Mouse (Mus musculus) midbrain, embryonic 13.5 days (tissue): ENCODE data around the gene Daam1. TPM values are rescaled to one million over a fixed set of nuclear protein-coding genes. Genes with fewer than 3 reads are reported as not detected.

Experiments
- ATAC-seq: fragments of 200-750 bp; cut with Nextera tagmentation; 2 replicates; pipeline ENCODE4 v1.8.0; 2017; ENCODE audit warnings: mild to moderate bottlenecking, moderate TSS enrichment, moderate library complexity
- H3K27ac ChIP-seq: fragments of 300-500 bp; sonication (generic); 2 replicates; pipeline ENCODE4 v1.5.1; 2015; ENCODE audit warnings: inconsistent platforms, mild to moderate bottlenecking, moderate library complexity
- H3K27me3 ChIP-seq: fragments of 300-500 bp; sonication (generic); 2 replicates; pipeline ENCODE4 v1.6.1; 2015; ENCODE audit warnings: mild to moderate bottlenecking, inconsistent platforms
- H3K36me3 ChIP-seq: fragments of 300-500 bp; sonication (generic); 2 replicates; pipeline ENCODE4 v1.6.1; 2015; ENCODE audit warnings: mild to moderate bottlenecking, inconsistent platforms
- H3K4me1 ChIP-seq: fragments of 300-500 bp; sonication (generic); replicated peaks from 2 replicates; pipeline ENCODE4 v1.6.1; 2015; ENCODE audit warnings: inconsistent platforms
- H3K4me2 ChIP-seq: fragments of 300-500 bp; sonication (generic); replicated peaks from 2 replicates; pipeline ENCODE4 v1.6.1; 2015; ENCODE audit warnings: moderate library complexity, mild to moderate bottlenecking, inconsistent platforms
- H3K4me3 ChIP-seq: fragments of 300-500 bp; sonication (generic); replicated peaks from 2 replicates; pipeline ENCODE4 v1.5.1; 2015; ENCODE audit warnings: mild to moderate bottlenecking, inconsistent platforms
- H3K9ac ChIP-seq: fragments of 300-500 bp; sonication (generic); replicated peaks from 2 replicates; pipeline ENCODE4 v1.6.1; 2015; ENCODE audit warnings: mild to moderate bottlenecking, inconsistent platforms
- H3K9me3 ChIP-seq: fragments of 300-500 bp; sonication (generic); 2 replicates; pipeline ENCODE4 v1.6.1; 2016; ENCODE audit warnings: mild to moderate bottlenecking, inconsistent platforms
- whole genome bisulfite sequencing: fragments of 180-500 bp; shearing (Covaris S2); methylation state at CpG from one replicate; pipeline ENCODE4 v1.1.7; 2015; 5-methylcytosine and 5-hydroxymethylcytosine counted together
- polyA plus RNA-seq: library from polyadenylated mRNA; unstranded; fragments of >200 nt; fragmentation: Nextera tagmentation; extraction: Ambion mirVana; gene quantifications from 2 replicates; pipeline ENCODE4 v1.2.1, GENCODE M21; 2015

Gene Daam1
- polyA plus RNA-seq, 1 experiment from 2014 or later = 24.4 TPM

DNA sequence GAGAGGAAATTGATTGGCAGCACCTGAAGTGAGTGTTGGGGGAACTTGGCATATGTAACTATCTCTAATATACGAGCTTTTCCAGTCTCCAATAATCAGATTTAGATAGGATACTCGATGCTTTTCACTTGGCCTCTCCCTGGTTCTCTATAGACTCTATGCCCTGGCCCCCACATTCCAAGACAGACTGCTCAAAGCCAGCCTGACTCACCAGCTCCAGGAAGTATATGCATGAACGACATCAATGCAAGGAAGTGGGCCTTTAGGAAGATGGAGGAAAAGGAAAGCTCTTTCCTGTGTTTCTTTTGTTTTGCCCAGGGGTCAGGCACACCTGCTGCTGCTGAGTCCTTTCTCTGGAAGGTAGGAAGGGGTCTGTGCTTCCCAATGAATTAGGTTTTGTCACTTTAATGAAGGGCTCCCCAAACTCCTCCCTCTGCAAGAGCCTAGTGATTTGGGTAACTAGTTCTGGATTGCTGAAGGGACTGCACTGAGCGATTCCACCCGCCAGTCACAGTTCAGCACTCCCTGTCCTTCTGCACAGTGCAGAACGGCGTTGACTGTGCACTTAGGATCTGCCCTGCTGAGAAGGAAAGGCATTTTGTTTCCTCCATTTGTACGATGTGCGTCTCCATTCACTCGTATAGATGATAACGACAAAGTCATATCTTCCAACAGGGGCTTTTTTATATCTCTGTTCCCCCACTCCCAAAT is 95.3 kb downstream of the Daam1 start:
- Histone ChIP-seq H3K4me2 (no peak overlapping the region), H3K4me3 (no peak overlapping the region), H3K9ac (no peak overlapping the region), H3K4me1 (peaks cover 44% of the 10 kb centered on the region), H3K36me3 (no peaks in the 10 kb centered on the region), H3K27ac (no peak overlapping the region), H3K27me3 (no peaks in the 10 kb centered on the region), H3K9me3 (no peaks in the 10 kb centered on the region)
- WGBS = 60% methylated on average over 11 of the region's 11 CpGs
- no peak for ATAC-seq

GRCm38 (mm10) chr12:71928092-71928491 is 97.2 kb downstream of the Daam1 start:
- no peaks in the 10 kb centered on the region for H3K27me3 ChIP-seq
- no peaks in the 10 kb centered on the region for H3K36me3 ChIP-seq
- no peak overlapping the region for H3K4me2 ChIP-seq
- no peak for ATAC-seq
- H3K9ac ChIP-seq = no peak overlapping the region
- no peaks in the 10 kb centered on the region for H3K9me3 ChIP-seq
- no peak overlapping the region for H3K4me3 ChIP-seq
- no peak overlapping the region for H3K27ac ChIP-seq
- WGBS = 94% methylated on average over 6 of the region's 6 CpGs
- peaks cover 28% of the 10 kb centered on the region for H3K4me1 ChIP-seq

- no peak overlapping the region for H3K4me2 ChIP-seq
- no peaks in the 10 kb centered on the region for H3K9me3 ChIP-seq
- H3K27ac ChIP-seq = peak overlapping the region; percentile 19; the same call in 1 of the 2 replicates
- no peak for ATAC-seq
- H3K36me3 ChIP-seq = no peaks in the 10 kb centered on the region
- H3K4me1 ChIP-seq = peaks cover 24% of the 10 kb centered on the region
- no peak overlapping the region for H3K9ac ChIP-seq
- no peaks in the 10 kb centered on the region for H3K27me3 ChIP-seq
- WGBS = 74% methylated on average over 2 of the region's 2 CpGs
- no peak overlapping the region for H3K4me3 ChIP-seq
Observed at GRCm38 (mm10) chr12:71929876-71930275, 99.0 kb downstream of the Daam1 start.

- no peak for ATAC-seq
- H3K9me3 ChIP-seq = no peaks in the 10 kb centered on the region
- no peak overlapping the region for H3K9ac ChIP-seq
- H3K4me3 ChIP-seq = no peak overlapping the region
- peaks cover 12% of the 10 kb centered on the region for H3K4me1 ChIP-seq
- no peaks in the 10 kb centered on the region for H3K27me3 ChIP-seq
- no peak overlapping the region for H3K27ac ChIP-seq
- 87% methylated on average over 9 of the region's 9 CpGs for whole genome bisulfite sequencing
- no peak overlapping the region for H3K4me2 ChIP-seq
- H3K36me3 ChIP-seq = peaks cover 5% of the 10 kb centered on the region; the same call in 1 of the 2 replicates
Observed at GRCm38 (mm10) chr12:71932433-71933386, 101.8 kb downstream of the Daam1 start.

- ATAC-seq = no peak
- H3K9me3 ChIP-seq = no peaks in the 10 kb centered on the region
- H3K9ac ChIP-seq = no peak overlapping the region
- no peaks in the 10 kb centered on the region for H3K27me3 ChIP-seq
- H3K4me1 ChIP-seq = peaks cover 16% of the 10 kb centered on the region
- no peak overlapping the region for H3K4me3 ChIP-seq
- no peak overlapping the region for H3K4me2 ChIP-seq
- WGBS = 75% methylated on average over 6 of the region's 6 CpGs
- no peak overlapping the region for H3K27ac ChIP-seq
- peaks cover 12% of the 10 kb centered on the region; the same call in 1 of the 2 replicates for H3K36me3 ChIP-seq
Observed at GRCm38 (mm10) chr12:71933989-71934645, 103.2 kb downstream of the Daam1 start.

- WGBS = 90% methylated on average over 1 of the region's 1 CpGs
- Histone ChIP-seq H3K9me3 (no peaks in the 10 kb centered on the region), H3K4me1 (peaks cover 8% of the 10 kb centered on the region; the same call in 1 of the 2 replicates), H3K27me3 (no peaks in the 10 kb centered on the region), H3K4me3 (no peak overlapping the region), H3K27ac (no peak overlapping the region), H3K36me3 (peaks cover 18% of the 10 kb centered on the region; the same call in 1 of the 2 replicates), H3K9ac (no peak overlapping the region), H3K4me2 (no peak overlapping the region)
- ATAC-seq = no peak
Observed at GRCm38 (mm10) chr12:71936636-71937035, 105.8 kb downstream of the Daam1 start.

- 76% methylated on average over 5 of the region's 5 CpGs for WGBS
- no peak overlapping the region for H3K27ac ChIP-seq
- no peak overlapping the region for H3K4me3 ChIP-seq
Observed at GRCm38 (mm10) chr12:71938513-71938912, 107.6 kb downstream of the Daam1 start.

DNA sequence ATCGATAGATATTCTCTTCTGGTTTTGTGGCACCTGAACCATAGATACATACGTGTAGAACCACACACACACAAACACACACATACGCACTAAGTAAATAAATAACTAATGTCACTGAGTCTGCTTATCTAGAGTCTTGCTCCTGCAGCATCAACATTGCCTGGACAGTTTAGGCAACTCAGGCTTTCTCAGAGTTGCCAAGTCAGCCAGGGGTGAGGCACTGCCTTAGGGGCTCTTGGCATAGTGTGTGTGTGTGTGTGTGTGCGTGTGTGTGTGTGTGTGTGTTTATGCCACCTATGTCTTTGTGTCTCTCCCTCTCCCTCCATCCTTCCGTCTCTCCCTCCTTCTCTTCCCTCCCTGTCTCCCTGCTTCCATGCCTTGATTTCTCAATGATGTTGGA is 110.4 kb downstream of the Daam1 start:
- no peak for ATAC-seq
- Histone ChIP-seq H3K9ac (no peak overlapping the region), H3K4me2 (no peak overlapping the region), H3K4me1 (peaks cover 4% of the 10 kb centered on the region; the same call in 1 of the 2 replicates), H3K4me3 (no peak overlapping the region), H3K27ac (no peak overlapping the region), H3K9me3 (no peaks in the 10 kb centered on the region), H3K27me3 (no peaks in the 10 kb centered on the region), H3K36me3 (peaks cover 53% of the 10 kb centered on the region)
- 95% methylated on average over 5 of the region's 5 CpGs for WGBS

More at GRCm38 (mm10) chr12:71938513-71938912, 107.6 kb downstream of the Daam1 start:
- Histone ChIP-seq H3K9ac (no peak overlapping the region), H3K36me3 (peaks cover 28% of the 10 kb centered on the region), H3K4me2 (no peak overlapping the region), H3K27me3 (no peaks in the 10 kb centered on the region), H3K4me1 (peaks cover 8% of the 10 kb centered on the region; the same call in 1 of the 2 replicates), H3K9me3 (no peaks in the 10 kb centered on the region)
- ATAC-seq = no peak

DNA sequence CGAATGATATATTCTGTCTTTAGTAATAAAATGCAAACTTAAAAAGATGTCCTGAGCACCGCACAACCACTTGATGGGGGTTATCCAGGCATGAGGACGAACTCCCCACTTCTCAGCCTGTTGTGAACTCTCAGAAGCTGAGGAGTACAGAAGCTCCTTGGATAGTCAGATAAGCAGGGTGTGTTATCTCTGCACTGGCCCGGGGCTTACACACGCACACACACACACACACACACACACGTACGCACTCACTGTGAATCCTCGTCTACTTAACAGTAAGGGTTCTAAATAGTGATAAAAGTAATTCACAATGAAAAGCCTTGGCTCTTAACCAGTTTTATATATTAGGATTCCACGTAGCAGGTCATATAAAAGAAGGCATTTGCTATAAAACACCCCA is 112.2 kb downstream of the Daam1 start:
- 94% methylated on average over 9 of the region's 9 CpGs for WGBS
- H3K4me1 ChIP-seq = peaks cover 4% of the 10 kb centered on the region; the same call in 1 of the 2 replicates
- no peak for ATAC-seq
- H3K4me3 ChIP-seq = no peak overlapping the region
- no peaks in the 10 kb centered on the region for H3K9me3 ChIP-seq
- H3K27ac ChIP-seq = no peak overlapping the region
- H3K36me3 ChIP-seq = peaks cover 67% of the 10 kb centered on the region
- no peak overlapping the region for H3K4me2 ChIP-seq
- H3K9ac ChIP-seq = no peak overlapping the region
- no peaks in the 10 kb centered on the region for H3K27me3 ChIP-seq

DNA sequence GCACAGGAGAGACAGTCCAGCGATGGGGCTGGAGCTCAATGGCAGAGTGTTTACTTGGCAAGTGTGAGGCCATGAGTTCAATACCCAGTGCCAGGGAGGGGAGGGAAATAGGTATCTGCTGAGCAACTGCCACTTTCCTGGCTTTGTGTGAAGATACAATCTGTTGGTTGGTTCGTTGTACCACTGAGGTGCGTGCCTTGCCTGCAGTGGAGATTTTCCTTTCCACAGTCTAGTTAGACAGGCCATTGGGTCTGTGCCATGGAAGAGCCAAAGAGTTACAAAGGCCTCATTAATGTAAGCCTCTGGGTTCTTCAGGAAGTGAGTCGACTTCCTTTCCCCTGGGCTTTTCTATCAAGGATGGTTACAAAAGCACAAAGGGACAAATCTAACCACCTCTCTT is 112.8 kb downstream of the Daam1 start:
- Histone ChIP-seq H3K9me3 (no peaks in the 10 kb centered on the region), H3K27me3 (no peaks in the 10 kb centered on the region), H3K4me3 (no peak overlapping the region), H3K9ac (no peak overlapping the region), H3K36me3 (peaks cover 67% of the 10 kb centered on the region), H3K4me1 (peaks cover under 1% of the 10 kb centered on the region; the same call in 1 of the 2 replicates), H3K27ac (no peak overlapping the region), H3K4me2 (no peak overlapping the region)
- 90% methylated on average over 4 of the region's 4 CpGs for WGBS
- ATAC-seq = no peak

DNA sequence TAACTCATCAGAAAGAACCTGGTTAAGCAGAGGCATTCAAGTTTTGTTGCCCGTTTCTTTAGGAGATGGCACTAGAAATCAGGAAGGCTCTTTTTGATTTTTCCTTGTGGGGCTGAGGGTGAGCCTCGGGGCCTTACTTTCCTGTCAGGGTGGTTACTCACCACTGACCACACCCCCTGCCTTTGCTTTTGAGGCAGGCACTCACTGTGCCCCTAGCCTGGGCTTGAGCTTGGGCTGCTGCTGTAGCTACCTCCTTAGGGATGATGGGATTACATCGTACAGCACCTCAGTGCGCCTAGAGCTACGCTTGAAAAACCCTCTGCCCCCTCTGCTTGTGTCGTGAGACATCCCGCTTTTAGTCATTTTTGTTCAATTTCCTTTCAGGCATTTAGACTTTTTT is 115.0 kb downstream of the Daam1 start:
- Histone ChIP-seq H3K9ac (no peak overlapping the region), H3K36me3 (peaks cover 80% of the 10 kb centered on the region), H3K4me1 (no peaks in the 10 kb centered on the region), H3K4me3 (no peak overlapping the region), H3K27ac (no peak overlapping the region), H3K9me3 (no peaks in the 10 kb centered on the region), H3K27me3 (no peaks in the 10 kb centered on the region), H3K4me2 (no peak overlapping the region)
- WGBS = 79% methylated on average over 7 of the region's 7 CpGs
- ATAC-seq = no peak
